Mouse (Mus musculus) lung, adult 2 months (tissue): ENCODE data around the gene Cd5.

Experiments used
- CTCF ChIP-seq: fragments of 200-500 bp; IDR thresholded peaks from 2 replicates; pipeline ENCODE4 v1.5.1; 2011; ENCODE audit warnings: mild to moderate bottlenecking, low read length, control low read depth; ENCODE audit not compliant: insufficient read depth
- POLR2A ChIP-seq: fragments of 200-500 bp; IDR thresholded peaks from 2 replicates; pipeline ENCODE4 v1.6.1; 2011; ENCODE audit warnings: low read depth, mild to moderate bottlenecking, control low read depth, low read length, borderline replicate concordance; ENCODE audit errors: extremely low read depth

- TF ChIP-seq POLR2A (no peak), CTCF (no peak)
Measured at GRCm38 (mm10) chr19:10762468-10762867, 23.7 kb upstream of the Cd5 start.
